Mouse (Mus musculus) right cerebral cortex, postnatal 36 days (tissue): ENCODE measurements around the gene Nat8f1.
"Not testable (repeated sequence)": the region's sequence is repeated elsewhere in the genome, so short reads cannot be mapped to it uniquely, and the experiment has no call there.

Experiments
- DNase-seq, 2 experiments: peaks; one replicate each; pipeline ENCODE4 v3.0.0; 2022; ENCODE audit warnings: low spot score in 2 of 2, mixed read lengths in 1 of 2

The Nat8f1 gene

DNA sequence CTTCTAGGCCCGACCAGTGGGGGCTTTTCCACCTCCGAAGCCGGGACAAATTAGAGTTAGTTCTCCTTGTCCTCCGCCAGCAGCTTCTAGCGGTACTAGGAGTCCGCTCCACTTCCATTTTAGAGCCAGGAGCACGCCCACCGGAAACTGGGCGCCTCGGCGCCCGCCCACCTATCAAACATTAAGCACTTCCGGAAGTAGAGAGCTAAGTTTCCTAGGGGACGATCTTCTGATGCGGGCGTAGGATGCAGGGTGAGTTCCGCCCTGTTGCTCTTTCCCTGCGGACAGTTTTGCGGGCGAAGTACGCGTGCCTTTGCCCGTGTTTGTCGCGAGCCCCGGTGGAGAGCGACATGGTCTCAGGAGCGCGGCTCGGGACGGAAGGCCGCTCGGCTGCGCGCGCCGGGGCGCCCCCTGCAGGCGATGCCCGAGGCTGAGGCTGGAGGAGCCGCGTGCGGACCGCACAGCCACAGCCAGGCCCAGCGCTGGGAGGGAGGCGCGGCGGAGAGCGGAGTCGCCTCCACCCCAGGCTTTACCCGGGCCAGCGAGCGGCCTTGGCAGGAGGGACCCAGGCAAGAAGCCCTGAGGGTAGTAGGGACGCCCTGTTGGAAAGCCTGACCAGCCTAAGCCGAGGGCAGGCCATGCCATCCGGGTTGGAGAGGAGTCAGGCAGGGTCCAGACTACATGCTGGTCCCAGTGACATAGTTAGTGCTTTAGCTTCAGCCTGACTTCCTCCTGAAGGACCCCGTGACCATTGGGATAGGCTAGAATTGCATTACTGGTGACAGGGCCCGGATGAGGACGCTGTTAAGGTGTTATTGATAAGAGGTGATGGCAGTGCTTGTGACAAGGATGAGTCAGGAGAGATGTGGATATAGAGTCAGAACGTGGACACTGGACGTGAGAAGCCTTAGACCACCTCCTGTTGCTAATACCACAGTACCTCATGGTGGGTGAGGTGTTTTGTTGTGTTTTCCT is at the start of gene Nat8f1:
TSS of gene Nat8f1 (minus strand) at position 149 of the 975 bp plus-strand sequence.
- peak; percentile 87 to 88 for DNase-seq

DNA sequence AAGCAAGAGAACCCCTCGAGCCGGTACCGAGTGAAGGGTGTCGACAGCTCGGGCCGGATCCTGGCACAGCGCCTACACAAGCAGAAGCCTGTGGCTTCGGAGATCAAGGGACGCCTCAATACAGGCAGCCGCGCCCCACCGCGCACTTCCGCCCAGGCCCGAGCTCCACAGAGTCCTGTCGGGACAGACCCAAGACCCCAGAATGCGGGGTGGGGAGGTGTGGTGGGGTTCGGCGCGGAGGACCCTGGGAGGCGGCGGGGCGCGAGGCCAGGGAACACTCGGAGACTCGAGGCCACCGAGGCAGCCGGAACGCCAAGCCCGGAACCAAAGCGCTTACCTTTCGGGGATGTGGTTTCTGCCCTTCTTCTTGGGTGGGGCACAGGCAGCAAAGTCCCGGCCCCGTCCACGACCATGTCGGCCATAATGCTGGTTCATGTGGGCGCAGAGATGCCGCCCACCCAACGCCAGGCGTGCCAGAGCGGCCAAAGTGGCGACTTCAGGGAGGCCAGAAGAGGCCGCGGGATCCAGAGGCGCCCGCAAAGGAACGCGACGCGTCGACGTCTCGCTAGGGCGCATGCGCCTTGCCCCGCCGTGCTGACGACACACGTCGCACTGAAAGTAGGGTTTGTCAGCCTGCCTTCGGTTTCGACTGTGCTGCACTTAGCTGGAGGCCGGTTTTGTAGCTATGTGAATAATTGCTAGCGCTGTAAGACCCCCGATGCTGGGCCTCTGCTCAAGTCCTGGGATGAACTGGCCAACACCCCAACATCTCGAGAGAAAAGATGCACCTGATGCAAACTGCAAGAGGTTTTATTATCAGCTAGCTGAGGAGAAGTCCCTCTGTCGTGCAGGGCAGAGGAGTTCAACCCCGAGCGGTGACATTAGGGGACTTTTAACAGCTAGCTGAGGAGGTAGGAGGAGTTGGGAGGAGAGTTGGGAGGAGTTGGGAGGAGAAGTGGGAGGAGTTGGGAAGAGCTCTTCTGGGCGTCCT is 45.9 kb upstream of the Nat8f1 start, which contains the start of gene Dusp11:
TSS of gene Dusp11 (minus strand) at position 567 of the 991 bp plus-strand sequence.
- peak; percentile 88 to 91 for DNase-seq

DNA sequence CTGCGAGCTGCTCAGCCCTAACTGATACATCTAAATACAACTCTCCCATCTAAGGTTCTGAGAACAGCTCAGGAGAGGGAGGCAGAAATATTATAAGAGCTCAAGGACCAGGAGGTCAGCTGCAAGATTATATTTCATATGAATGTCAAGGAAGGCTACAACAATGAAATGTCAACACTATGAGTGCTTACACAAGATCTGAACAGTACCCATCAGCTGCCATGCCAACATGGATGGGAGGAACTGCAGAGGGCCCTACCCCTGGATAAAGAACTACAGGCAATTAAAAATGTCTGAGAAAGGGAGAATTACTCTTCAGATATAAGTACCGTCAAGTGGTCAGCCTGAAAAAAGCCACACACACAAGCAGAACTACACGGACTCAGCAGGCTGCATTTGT is 42.1 kb upstream of the Nat8f1 start:
- no peak for DNase-seq

DNA sequence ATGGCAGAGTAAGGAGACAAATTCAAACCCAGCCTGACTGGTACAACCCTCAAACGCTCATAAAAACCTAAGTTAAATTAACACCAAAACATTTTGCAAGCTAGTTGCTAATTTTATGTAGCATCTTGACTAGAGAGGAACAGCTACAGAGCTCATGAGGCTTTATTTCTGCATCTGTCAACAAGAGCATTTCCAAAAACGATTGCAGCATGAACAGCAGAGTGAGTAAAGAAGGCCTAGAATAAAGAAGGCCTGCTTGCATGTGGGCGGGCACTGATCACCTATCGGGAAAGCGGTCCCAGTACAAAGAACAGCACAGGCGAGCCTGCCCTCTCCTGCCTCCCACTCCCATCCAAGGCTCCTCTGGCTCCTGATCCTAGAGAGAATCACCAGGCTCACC is 33.1 kb upstream of the Nat8f1 start:
- no peak for DNase-seq

DNA sequence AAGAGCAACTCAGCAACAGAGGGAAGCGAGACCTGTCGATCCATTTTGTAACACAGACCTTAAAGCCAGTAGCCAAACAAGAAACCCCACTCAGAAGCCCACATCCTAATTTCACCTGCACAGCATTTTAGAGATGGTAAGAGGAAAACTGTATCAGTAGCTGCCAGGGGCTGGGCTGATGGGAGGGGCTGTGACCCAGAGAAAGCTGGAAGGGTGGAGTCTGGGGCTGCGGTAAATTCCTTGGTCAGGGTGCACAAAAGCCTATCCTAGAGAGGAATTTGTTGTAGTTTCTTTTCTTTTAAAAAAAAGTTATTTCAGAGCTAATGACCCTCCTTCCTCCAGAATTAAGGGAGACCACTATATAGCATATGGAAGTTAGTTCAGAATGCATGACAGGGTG is 27.0 kb upstream of the Nat8f1 start:
- DNase-seq, result no peak

DNA sequence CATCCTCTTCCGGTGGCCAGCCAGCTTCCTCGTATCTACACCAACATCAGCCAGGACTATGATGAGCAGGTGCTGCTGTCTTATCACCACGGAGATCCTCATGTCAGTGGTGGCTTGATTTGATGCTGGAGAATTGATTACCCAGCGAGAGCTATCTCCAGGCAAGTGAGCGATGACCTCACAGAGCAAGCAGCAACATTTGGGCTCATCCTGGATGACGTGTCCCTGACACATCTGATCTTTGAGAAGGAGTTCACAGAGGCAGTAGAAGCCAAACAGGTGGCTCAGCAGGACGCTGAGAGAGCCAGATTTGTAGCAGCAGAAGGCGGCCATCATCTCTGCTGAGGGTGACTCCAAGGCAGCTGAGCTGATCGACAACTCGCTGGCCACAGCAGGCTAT is 23.2 kb upstream of the Nat8f1 start:
- no peak for DNase-seq

DNA sequence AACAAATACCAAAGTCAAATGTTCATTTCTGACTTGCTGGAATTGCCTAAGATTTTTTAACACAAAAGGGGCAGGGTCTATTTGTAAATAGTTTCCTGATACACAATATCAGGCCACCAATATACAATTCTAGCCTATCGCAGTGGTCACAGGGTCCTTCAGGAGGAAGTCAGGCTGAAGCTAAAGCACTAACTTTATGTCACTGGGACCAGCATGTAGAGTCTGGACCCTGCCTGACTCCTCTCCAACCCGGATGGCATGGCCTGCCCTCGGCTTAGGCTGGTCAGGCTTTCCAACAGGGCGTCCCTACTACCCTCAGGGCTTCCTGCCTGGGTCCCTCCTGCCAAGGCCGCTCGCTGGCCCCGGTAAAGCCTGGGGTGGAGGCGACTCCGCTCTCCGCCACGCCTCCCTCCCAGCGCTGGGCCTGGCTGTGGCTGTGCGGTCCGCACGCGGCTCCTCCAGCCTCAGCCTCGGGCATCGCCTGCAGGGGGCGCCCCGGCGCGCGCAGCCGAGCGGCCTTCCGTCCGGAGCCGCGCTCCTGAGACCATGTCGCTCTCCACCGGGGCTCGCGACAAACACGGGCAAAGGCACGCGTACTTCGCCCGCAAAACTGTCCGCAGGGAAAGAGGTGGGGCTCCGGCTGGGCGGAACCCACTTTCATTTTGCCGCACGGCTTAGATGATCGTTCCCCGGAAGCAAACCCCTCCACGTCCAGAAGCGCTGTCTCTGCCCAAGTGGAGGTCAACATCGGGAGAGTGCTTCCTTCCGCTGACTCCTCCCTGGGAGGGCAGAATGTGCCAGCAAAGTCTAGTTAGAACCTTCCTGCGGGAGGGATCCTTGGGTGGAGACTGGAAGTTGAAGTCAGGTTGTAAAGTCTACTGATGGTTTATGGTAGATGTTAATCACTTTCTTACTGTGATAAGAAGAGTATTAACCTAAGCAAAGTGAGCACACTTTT is 21.3 kb upstream of the Nat8f1 start:
- DNase-seq, result peak; percentile 74

DNA sequence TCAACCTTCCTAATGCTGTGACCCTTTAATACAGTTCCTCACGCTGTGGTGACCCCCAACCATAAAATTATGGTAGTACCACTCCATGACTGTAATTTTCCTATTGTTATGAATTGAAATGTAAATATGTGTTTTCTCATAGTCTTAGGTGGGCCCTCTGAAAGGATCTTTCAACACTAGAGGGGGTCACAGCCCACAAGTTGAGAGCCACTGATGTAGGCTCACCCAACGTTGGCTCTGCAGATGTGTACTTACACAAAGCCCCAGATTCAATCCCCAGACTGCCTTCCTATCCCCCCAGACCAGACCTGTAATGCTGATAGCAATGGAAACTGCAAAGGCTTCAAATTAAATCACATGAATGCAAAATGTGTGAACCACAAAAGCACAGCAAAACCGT is 20.2 kb upstream of the Nat8f1 start:
- no peak for DNase-seq

DNA sequence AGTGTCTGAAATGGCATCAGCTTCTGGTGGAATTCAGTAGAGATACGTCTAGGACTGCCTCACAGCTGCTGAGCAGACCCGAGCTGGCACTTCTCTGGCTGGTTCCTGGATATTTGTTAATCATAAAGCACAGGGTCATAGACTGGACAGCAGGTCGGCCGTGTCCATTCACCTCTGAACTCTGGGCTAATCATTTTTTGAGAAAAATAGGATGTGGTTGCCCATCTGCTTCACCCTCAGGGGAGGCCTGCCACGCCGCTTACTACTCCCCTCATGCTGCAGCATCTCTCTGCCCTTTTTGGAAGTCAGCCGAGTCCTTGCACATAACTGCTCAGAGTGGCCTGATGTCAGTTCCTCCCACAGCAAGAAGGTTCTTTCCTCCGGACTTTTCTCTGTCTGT is 18.6 kb upstream of the Nat8f1 start:
- DNase-seq, result no peak

DNA sequence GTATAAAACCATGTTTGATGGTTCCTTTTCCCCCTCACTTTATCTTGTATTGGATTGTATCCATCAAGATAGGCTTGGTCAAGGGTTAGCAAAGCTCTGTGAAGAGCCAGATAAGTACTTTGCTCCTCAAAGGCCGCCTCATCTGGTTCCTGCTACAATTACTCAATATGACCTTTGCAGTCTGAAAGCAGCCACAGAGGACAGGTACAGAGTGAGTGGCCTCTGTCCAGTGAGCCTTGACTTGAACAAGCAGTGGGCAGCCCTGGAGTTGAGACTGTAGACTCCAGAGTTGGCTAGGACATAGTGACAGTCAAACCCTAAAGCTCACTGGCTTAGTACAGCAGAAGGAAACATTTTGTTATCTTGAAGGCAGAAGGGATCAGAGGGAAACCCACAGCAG is 13.8 kb upstream of the Nat8f1 start:
- no peak for DNase-seq

DNA sequence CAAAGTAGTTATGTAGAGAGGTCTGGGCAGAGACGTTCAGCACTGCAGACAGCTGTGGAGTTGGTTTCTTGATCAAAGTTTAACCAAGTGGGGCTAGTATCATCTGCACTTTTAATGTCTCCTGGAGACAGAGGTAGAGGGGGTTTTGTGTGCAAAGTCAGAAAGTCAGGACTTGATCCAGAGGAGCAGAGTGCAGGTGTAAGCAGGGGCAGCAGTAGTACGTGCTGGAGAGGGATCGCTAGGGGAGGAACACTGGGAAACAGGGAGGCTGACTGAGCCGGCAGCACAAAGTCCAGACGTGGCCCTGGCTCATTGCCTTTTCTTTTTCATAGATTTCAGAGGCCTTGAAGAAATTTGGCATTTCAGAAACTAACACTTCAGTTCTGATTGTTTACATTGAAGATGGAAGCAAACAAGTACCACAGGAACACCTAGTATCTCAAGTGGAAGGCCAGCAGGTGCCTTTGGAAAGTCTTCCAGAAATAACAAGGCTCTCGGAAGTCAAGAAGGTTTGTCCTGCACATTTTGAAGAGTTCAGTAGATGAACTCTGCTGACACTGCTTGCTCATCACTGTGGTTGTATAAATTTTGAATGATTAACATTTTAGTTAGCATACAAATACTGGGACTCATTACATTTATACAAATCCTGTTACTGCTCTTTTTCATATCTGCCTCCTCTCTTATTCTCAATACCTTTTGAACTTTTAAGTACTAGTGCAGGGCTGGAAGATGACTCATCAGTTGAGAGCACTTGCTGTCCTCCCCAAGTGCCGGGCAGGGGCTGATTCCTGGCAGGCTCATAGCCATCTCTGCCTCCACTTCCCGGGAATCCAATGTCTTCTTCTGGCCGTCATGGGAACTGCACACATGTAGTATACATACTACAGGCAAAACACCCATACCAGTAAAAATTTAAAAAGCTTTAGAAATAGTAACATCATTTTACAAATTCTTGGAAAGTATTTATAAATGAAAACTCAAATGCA is 12.3 kb upstream of the Nat8f1 start:
- DNase-seq, result no peak

DNA sequence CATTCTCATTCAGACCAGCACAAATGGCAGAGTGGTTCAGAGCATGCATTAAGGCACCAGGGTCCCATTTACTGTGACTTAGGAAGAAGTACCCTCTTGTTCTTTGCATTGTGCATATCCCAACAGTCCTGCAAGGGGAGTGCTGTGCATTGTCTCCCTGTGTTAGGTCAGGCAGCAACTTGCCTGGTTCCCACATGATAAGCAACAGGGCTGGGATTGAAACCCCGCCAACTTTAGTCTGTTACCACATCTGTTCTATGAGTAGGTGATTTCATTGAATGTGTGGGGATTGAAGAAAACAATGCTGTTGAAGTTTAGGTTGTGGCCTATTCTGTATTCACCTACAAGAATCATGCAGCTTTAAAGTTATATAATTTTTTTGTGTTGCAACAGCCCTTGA is 11.2 kb upstream of the Nat8f1 start:
- no peak for DNase-seq

DNA sequence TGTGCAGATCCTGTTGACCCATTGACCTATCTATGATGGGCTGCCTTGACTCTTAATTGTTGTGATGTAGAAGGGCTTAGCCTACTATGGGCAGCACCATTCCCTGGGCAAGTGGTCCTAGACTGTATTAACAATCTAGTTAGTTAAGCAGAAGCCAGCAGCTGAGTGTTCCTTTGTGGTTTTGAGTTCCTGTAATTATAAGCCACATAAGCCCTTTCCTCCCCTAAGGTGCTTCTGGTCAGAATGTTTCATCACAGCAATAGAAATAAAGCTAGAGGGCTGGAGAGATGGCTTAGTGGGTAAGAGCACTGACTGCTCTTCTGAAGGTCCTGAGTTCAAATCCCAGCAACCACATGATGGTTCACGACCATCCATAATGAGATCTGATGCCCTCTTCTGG is 8.2 kb upstream of the Nat8f1 start:
- no peak for DNase-seq

DNA sequence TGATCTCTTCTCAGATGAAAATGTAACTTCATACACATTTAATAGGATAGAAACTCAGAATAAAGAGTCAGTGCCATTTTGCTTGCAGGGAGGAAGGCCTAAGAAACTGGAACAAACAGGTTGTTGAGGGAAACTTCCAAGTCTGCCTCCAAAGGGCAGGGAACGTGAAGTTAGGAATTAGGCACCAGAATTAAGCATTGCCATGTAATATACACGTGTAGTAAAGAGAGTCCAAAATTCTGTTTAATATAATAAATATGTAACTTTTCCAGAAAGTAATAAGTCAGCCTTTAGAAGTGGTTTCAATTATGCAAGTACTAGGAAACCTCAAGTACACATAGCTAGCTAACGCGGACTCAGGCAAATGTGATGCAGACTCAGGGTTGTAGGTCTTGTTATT is 3.9 kb upstream of the Nat8f1 start:
- no peak for DNase-seq

DNA sequence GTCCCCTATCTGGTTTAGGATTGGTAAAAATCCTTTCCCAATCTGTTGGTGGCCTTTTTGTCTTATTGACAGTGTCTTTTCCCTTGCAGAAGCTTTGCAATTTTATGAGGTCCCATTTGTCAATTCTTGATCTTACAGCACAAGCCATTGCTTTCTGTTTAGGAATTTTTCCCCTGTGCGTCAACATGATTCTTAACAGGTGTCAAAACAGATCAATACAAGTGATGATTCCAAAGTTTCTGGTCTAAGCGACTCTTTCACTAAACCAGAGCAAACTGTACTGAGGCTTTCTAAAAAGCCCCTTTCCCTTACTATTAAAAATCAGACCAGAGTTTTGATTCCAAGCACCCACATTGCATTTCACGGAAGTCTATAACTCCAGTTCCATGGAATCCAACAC is 2.9 kb upstream of the Nat8f1 start:
- DNase-seq, result not testable (repeated sequence)

DNA sequence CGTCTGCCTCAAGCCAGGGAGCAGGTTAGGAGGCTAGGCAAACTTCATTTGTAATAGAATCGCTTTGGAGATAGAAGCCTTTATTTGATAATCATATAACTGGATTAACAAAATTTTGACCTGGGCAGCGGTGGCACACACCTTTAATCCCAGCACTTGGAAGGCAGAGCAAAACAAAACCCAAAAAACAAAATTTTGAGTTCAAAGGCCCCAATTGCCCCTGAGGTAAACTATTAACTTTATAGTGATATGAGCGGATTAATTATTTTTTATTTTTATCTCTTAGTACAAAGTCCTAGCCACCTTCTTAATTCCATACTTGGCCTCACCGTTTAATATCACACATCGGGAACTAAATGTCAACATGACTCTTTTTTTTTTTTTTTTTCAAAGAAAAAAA is 1.1 kb upstream of the Nat8f1 start:
- DNase-seq, result no peak

DNA sequence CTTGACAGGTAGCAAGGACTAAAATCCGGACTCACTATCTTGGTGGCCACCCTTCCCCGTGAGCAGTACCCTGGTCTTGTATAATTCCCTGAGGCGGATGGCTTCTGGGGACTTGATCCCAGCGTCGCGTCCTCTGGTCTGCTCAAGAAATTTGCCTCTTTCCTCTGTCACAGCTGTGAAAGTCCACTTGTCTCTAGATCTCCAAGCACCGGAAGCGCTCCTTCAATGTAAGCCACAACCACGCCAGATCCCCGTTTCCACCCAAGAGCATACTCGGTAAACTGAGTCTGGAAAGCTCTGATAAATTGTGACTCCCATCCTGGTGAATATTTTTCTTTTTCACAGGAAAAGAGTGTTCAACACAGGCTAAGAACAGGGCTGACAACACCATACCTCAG is 347 bp downstream of the Nat8f1 start:
- no peak for DNase-seq

DNA sequence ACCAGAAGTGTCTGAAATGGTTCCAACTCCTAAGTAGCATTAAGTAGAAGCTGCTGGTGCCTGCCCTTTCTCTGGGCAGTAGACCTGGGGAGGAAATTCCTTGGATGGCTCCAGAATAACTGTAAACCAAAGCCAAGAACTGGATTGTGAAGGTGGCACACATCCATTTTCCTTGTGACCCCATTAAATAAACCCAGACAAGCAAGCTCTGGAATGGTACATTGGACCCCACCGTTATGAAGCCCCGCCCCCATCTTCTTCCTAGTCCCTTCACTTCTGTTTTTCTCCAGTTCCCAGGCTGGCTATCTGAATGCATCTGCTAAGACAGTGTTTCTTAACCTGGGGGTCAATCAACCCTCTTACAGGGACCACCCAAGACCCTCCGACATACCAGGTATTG is 3.9 kb downstream of the Nat8f1 start, which contains the start of gene Tprkb:
TSS of gene Tprkb (plus strand) at position 279 of the 400 bp plus-strand sequence.
- DNase-seq, result no peak

DNA sequence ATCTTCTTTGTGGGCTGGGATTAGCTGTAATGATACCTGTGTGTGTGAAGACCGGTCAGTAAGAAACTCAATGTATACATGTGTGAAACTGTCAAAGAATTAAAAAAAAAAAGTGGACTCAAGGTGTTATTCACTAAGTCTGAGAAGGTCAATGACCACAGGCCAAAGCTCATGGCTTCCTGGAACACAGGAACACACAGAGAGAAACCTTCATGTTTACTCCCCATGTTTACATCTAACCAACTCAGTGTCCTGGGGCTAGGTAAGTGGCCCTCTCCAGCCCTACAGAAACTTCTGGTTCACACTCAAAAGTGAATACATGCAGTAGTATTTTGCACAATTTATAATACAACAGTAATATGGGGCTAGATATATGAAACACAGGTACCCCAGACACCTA is 5.8 kb downstream of the Nat8f1 start:
- no peak for DNase-seq

DNA sequence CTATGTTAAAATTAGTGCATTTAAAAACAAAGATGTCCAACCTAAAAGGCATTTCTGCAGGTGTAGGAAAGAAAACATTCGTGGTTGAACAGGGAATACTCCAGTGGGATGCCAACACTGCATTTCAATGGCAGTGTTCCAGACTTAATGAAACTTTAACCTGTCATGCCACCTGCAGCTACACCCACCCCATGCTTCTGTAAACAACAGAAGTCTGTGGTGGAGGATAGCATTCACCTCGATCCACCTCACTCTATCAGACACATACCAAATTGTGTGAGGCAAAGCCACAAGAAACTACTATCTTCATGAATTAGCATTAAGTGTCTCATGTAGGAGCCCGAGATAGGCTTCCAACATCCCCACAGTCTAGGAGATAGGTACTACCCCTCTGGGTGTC is 7.1 kb downstream of the Nat8f1 start:
- no peak for DNase-seq
